Mouse (Mus musculus): ENCODE results near the gene Capn7. TPM values are rescaled to one million over a fixed set of nuclear protein-coding genes. Genes with fewer than 3 reads are reported as not detected.

The Capn7 gene
- polyA plus RNA-seq, 1 experiment from 2014 or later = 41.9 TPM

- Histone ChIP-seq H3K9me3 (replicated peaks; ENCODE audit: control insufficient read depth, low read length) (no peaks in the 10 kb centered on the region), H3K36me3 (ENCODE audit: control insufficient read depth, insufficient read depth) (no peaks in the 10 kb centered on the region), H3K27me3 (ENCODE audit: control insufficient read depth, insufficient read depth, low read length) (no peaks in the 10 kb centered on the region), H3K4me1 (ENCODE audit: control insufficient read depth, insufficient read depth, low read length) (peaks cover 12% of the 10 kb centered on the region), H3K9ac (ENCODE audit: low read length) (no peak overlapping the region), H3K4me3 (ENCODE audit: low read length) (no peak overlapping the region), H3K27ac (ENCODE audit: low read length) (no peak overlapping the region), H3K4me2 (ENCODE audit: low read depth, low read length) (no peak overlapping the region)
- ATAC-seq (replicated peaks; ENCODE audit: extremely low read depth, insufficient read depth, low FRiP score) = no peak
- 65% methylated on average over 10 of the region's 10 CpGs for WGBS
Measured at GRCm38 (mm10) chr14:31324851-31325250, 11.6 kb upstream of the Capn7 start.

DNA sequence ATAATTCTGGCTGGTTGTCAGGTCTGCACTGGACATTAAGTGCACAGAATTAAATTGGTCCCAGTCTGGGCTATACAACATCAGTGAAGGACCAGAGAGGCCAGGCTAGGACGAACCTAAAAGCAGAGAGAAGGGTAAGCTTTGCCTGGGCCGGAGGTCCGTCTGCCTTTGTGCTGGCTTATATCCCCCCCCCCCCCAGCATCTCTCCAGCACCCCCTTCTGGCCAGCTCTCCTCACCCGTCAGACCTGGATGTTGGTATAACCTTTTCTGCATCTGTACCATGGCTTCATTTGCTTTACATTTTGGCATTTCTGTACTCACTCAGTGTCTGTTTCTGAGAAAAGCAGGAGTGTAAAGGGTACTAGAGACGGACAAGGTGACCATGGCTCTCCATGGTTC lies 10.9 kb upstream of the Capn7 start:
- H3K27ac ChIP-seq (ENCODE audit: low read length) = no peak overlapping the region
- 47% methylated on average over 5 of the region's 5 CpGs for WGBS
- H3K36me3 ChIP-seq (ENCODE audit: control insufficient read depth, insufficient read depth) = no peaks in the 10 kb centered on the region
- ATAC-seq (replicated peaks; ENCODE audit: extremely low read depth, insufficient read depth, low FRiP score) = no peak
- no peaks in the 10 kb centered on the region for H3K9me3 ChIP-seq (replicated peaks; ENCODE audit: control insufficient read depth, low read length)
- no peak overlapping the region for H3K9ac ChIP-seq (ENCODE audit: low read length)
- no peak overlapping the region for H3K4me2 ChIP-seq (ENCODE audit: low read depth, low read length)
- peaks cover 12% of the 10 kb centered on the region for H3K4me1 ChIP-seq (ENCODE audit: control insufficient read depth, insufficient read depth, low read length)
- no peak overlapping the region for H3K4me3 ChIP-seq (ENCODE audit: low read length)
- H3K27me3 ChIP-seq (ENCODE audit: control insufficient read depth, insufficient read depth, low read length) = no peaks in the 10 kb centered on the region

- Histone ChIP-seq H3K4me2 (ENCODE audit: low read depth, low read length) (no peak overlapping the region), H3K9me3 (replicated peaks; ENCODE audit: control insufficient read depth, low read length) (no peaks in the 10 kb centered on the region), H3K4me3 (ENCODE audit: low read length) (no peak overlapping the region), H3K27me3 (ENCODE audit: control insufficient read depth, insufficient read depth, low read length) (no peaks in the 10 kb centered on the region), H3K9ac (ENCODE audit: low read length) (no peak overlapping the region), H3K36me3 (ENCODE audit: control insufficient read depth, insufficient read depth) (no peaks in the 10 kb centered on the region), H3K4me1 (ENCODE audit: control insufficient read depth, insufficient read depth, low read length) (peaks cover 12% of the 10 kb centered on the region), H3K27ac (ENCODE audit: low read length) (no peak overlapping the region)
- WGBS = 61% methylated on average over 7 of the region's 7 CpGs
- no peak for ATAC-seq (replicated peaks; ENCODE audit: extremely low read depth, insufficient read depth, low FRiP score)
Measured at GRCm38 (mm10) chr14:31326770-31327169, 9.7 kb upstream of the Capn7 start.

- H3K4me2 ChIP-seq (ENCODE audit: low read depth, low read length) = no peak overlapping the region
- H3K9ac ChIP-seq (ENCODE audit: low read length) = no peak overlapping the region
- no peak for ATAC-seq (replicated peaks; ENCODE audit: extremely low read depth, insufficient read depth, low FRiP score)
- peaks cover 12% of the 10 kb centered on the region for H3K4me1 ChIP-seq (ENCODE audit: control insufficient read depth, insufficient read depth, low read length)
- H3K4me3 ChIP-seq (ENCODE audit: low read length) = no peak overlapping the region
- H3K27ac ChIP-seq (ENCODE audit: low read length) = no peak overlapping the region
- H3K36me3 ChIP-seq (ENCODE audit: control insufficient read depth, insufficient read depth) = no peaks in the 10 kb centered on the region
- H3K9me3 ChIP-seq (replicated peaks; ENCODE audit: control insufficient read depth, low read length) = no peaks in the 10 kb centered on the region
- no peaks in the 10 kb centered on the region for H3K27me3 ChIP-seq (ENCODE audit: control insufficient read depth, insufficient read depth, low read length)
- WGBS = 83% methylated on average over 1 of the region's 1 CpGs
Measured at GRCm38 (mm10) chr14:31327196-31327595, 9.2 kb upstream of the Capn7 start.

DNA sequence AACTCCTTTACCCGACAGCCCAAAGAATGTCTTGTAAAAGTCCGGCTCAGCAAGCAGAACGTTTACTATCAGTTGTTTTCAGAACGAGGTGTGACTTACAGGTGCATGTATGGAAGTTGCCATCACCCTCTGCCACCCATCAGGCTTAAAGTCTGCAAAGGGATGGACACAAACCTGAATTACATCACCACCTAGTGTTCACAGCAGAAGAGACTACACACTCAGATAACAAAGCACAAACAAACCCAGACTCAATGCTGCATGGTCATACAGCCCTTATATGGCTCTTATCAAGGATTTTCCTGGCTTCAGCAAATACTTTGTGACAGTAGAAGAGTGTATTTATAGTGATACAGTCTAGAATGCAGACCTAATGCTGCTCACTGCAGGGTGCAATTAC lies 8.8 kb upstream of the Capn7 start:
- Histone ChIP-seq H3K4me1 (ENCODE audit: control insufficient read depth, insufficient read depth, low read length) (peaks cover 12% of the 10 kb centered on the region), H3K27me3 (ENCODE audit: control insufficient read depth, insufficient read depth, low read length) (no peaks in the 10 kb centered on the region), H3K9me3 (replicated peaks; ENCODE audit: control insufficient read depth, low read length) (no peaks in the 10 kb centered on the region), H3K4me3 (ENCODE audit: low read length) (no peak overlapping the region), H3K36me3 (ENCODE audit: control insufficient read depth, insufficient read depth) (no peaks in the 10 kb centered on the region), H3K27ac (ENCODE audit: low read length) (no peak overlapping the region), H3K9ac (ENCODE audit: low read length) (no peak overlapping the region), H3K4me2 (ENCODE audit: low read depth, low read length) (no peak overlapping the region)
- 43% methylated on average over 4 of the region's 4 CpGs for WGBS
- no peak for ATAC-seq (replicated peaks; ENCODE audit: extremely low read depth, insufficient read depth, low FRiP score)

DNA sequence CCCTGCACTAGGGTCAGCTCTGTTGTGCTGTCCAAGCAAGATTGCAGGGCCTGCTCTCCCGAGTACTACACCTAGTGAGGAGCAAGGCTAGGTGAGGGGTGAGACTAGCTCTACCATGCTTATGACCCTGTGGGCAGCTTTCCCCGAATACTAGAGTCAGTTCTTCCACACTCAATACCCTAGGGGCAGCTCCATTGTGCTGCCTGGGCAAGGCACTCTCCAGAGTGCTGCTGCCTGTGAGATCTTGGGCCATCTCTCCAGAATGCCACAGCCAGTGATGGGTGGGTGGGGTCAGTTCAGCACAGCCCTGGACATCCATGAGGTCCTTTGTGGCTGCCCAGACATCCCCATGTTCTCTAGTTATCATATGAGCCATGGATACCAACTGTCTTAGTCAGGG lies 6.7 kb upstream of the Capn7 start:
- no peaks in the 10 kb centered on the region for H3K36me3 ChIP-seq (ENCODE audit: control insufficient read depth, insufficient read depth)
- H3K27me3 ChIP-seq (ENCODE audit: control insufficient read depth, insufficient read depth, low read length) = no peaks in the 10 kb centered on the region
- H3K4me2 ChIP-seq (ENCODE audit: low read depth, low read length) = no peak overlapping the region
- ATAC-seq (replicated peaks; ENCODE audit: extremely low read depth, insufficient read depth, low FRiP score) = no peak
- H3K9ac ChIP-seq (ENCODE audit: low read length) = no peak overlapping the region
- no peak overlapping the region for H3K4me3 ChIP-seq (ENCODE audit: low read length)
- no peaks in the 10 kb centered on the region for H3K9me3 ChIP-seq (replicated peaks; ENCODE audit: control insufficient read depth, low read length)
- H3K27ac ChIP-seq (ENCODE audit: low read length) = no peak overlapping the region
- no peaks in the 10 kb centered on the region for H3K4me1 ChIP-seq (ENCODE audit: control insufficient read depth, insufficient read depth, low read length)
- 26% methylated on average over 2 of the region's 2 CpGs for WGBS

DNA sequence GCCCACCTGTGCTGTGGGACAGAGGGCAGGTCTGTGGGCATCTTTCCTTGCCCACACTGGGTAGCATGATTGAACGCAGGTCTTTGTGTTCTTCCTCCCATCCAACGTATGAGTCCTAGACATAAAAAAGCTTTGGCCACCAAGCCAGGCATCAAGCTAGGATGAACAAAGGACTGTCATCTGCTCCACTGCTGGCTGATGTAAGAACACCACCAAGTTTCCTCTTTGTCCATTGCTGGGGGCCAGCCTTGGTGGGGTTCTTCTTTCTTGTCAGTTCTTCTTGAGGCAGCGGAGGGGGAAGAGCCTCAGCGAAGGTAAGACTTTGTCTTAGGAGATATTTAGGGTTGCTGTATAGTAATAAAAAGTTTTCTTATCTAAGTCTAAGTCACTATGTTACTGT lies 5.5 kb upstream of the Capn7 start:
- Histone ChIP-seq H3K4me2 (ENCODE audit: low read depth, low read length) (no peak overlapping the region), H3K36me3 (ENCODE audit: control insufficient read depth, insufficient read depth) (no peaks in the 10 kb centered on the region), H3K27ac (ENCODE audit: low read length) (no peak overlapping the region), H3K9ac (ENCODE audit: low read length) (no peak overlapping the region), H3K4me1 (ENCODE audit: control insufficient read depth, insufficient read depth, low read length) (no peaks in the 10 kb centered on the region), H3K27me3 (ENCODE audit: control insufficient read depth, insufficient read depth, low read length) (no peaks in the 10 kb centered on the region), H3K4me3 (ENCODE audit: low read length) (no peak overlapping the region), H3K9me3 (replicated peaks; ENCODE audit: control insufficient read depth, low read length) (no peaks in the 10 kb centered on the region)
- no peak for ATAC-seq (replicated peaks; ENCODE audit: extremely low read depth, insufficient read depth, low FRiP score)
- 74% methylated on average over 4 of the region's 4 CpGs for WGBS

DNA sequence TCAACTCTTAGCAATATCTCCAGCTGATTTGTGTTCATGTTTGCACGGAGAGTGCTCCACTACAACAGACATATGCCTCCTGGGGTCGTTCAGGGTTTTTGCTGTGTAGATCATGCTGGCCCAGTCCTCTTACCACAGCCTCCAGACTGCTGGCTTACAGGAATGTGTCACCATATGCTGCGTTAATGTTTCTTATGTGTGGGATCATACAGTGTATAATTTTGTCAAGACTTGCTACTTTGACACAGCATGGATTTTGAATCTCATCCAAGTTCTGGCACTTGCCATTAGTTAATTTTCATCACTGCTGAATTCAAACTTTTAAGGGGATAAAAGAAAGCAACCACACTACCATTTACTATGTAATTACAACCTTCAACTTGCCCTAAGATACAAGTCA lies 673 bp upstream of the Capn7 start:
- Histone ChIP-seq H3K9ac (ENCODE audit: low read length) (peak overlapping the region; percentile 68), H3K27me3 (ENCODE audit: control insufficient read depth, insufficient read depth, low read length) (no peaks in the 10 kb centered on the region), H3K4me2 (ENCODE audit: low read depth, low read length) (peak overlapping the region; percentile 69), H3K4me1 (ENCODE audit: control insufficient read depth, insufficient read depth, low read length) (peaks cover 15% of the 10 kb centered on the region), H3K36me3 (ENCODE audit: control insufficient read depth, insufficient read depth) (peaks cover 6% of the 10 kb centered on the region), H3K9me3 (replicated peaks; ENCODE audit: control insufficient read depth, low read length) (no peaks in the 10 kb centered on the region), H3K4me3 (ENCODE audit: low read length) (peak overlapping the region; percentile 93), H3K27ac (ENCODE audit: low read length) (peak overlapping the region; percentile 82)
- WGBS = 45% methylated on average over 3 of the region's 3 CpGs
- ATAC-seq (replicated peaks; ENCODE audit: extremely low read depth, insufficient read depth, low FRiP score) = no peak

DNA sequence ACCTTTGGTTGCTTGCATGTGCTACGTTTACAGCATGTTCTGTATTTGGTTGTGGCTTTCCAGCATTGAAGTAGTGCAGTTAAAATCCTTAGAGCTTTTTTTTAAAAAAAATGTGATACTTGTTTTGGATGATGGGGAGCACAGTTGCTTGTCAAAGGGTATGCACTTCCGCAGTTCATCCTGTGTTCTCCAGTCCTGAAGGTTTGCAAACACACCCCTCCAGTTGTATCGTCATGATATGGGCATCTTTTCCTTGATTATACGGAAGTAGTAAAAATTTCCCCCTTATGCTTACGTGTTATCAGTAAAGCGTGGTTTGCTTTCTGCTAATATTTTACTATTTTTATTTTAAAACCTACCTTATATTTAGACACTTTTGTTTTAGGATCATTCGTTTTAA lies 968 bp downstream of the Capn7 start:
- WGBS = 24% methylated on average over 7 of the region's 7 CpGs
- peak overlapping the region; percentile 98 for H3K9ac ChIP-seq (ENCODE audit: low read length)
- H3K27me3 ChIP-seq (ENCODE audit: control insufficient read depth, insufficient read depth, low read length) = no peaks in the 10 kb centered on the region
- H3K9me3 ChIP-seq (replicated peaks; ENCODE audit: control insufficient read depth, low read length) = no peaks in the 10 kb centered on the region
- peak overlapping the region; percentile 93 for H3K4me3 ChIP-seq (ENCODE audit: low read length)
- H3K4me2 ChIP-seq (ENCODE audit: low read depth, low read length) = peak overlapping the region; percentile 87
- H3K27ac ChIP-seq (ENCODE audit: low read length) = peak overlapping the region; percentile 99
- peaks cover 9% of the 10 kb centered on the region for H3K36me3 ChIP-seq (ENCODE audit: control insufficient read depth, insufficient read depth)
- H3K4me1 ChIP-seq (ENCODE audit: control insufficient read depth, insufficient read depth, low read length) = peaks cover 15% of the 10 kb centered on the region
- no peak for ATAC-seq (replicated peaks; ENCODE audit: extremely low read depth, insufficient read depth, low FRiP score)

GRCm38 (mm10) chr14:31337947-31338346 lies 1.5 kb downstream of the Capn7 start:
- Histone ChIP-seq H3K4me1 (ENCODE audit: control insufficient read depth, insufficient read depth, low read length) (peaks cover 16% of the 10 kb centered on the region), H3K36me3 (ENCODE audit: control insufficient read depth, insufficient read depth) (peaks cover 9% of the 10 kb centered on the region), H3K4me3 (ENCODE audit: low read length) (peak overlapping the region; percentile 93), H3K9me3 (replicated peaks; ENCODE audit: control insufficient read depth, low read length) (no peaks in the 10 kb centered on the region), H3K4me2 (ENCODE audit: low read depth, low read length) (peak overlapping the region; percentile 87), H3K27me3 (ENCODE audit: control insufficient read depth, insufficient read depth, low read length) (no peaks in the 10 kb centered on the region), H3K27ac (ENCODE audit: low read length) (no peak overlapping the region), H3K9ac (ENCODE audit: low read length) (peak overlapping the region; percentile 98)
- no peak for ATAC-seq (replicated peaks; ENCODE audit: extremely low read depth, insufficient read depth, low FRiP score)
